7 mouse cellular contexts compared by ENCODE assay signal in the genomic region with DNA sequence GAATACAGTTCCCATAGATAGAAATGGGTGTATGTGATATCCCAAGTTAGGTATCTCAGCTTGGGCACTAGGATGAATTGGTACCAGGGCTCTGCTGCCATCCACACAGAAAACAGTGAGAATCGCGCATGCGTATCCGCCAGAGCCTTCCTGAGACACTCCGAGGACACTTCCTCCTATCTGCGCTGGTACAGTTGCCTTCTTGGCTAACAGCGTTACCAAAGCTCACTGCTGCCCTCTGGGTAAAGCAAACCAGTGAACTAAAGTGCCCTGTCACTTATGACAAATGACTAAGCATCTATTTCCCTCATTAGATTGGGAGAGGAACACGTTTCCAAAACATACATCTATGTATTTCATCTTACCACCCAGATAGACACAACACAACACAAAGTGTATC.
DNase-seq lines count a peak whose midpoint lies in the region; ATAC-seq and TF ChIP-seq lines count a peak whose summit lies in the region.

No protein-coding gene starts in this region.

- no peaks in the 10 kb centered on the region for H3K9me3 ChIP-seq in liver, embryonic 11.5 days (ENCODE audit: control insufficient read depth, low read length)

- 30% methylated on average over 8 of the region's 8 CpGs for WGBS in liver, embryonic 11.5 days

- no peak overlapping the region for H3K4me3 ChIP-seq in bone marrow macrophage, adult 2 months (ENCODE audit: insufficient read depth, low read length)
- no peak overlapping the region for H3K4me3 ChIP-seq in liver, embryonic 11.5 days (ENCODE audit: low read depth, low read length)

- TF ChIP-seq CTCF in bone marrow macrophage, adult 2 months (IDR thresholded peaks at IDR 0.05; ENCODE audit: low read depth, low read length), result peak; percentile 20; the same call in 1 of the 2 replicates

- no peak overlapping the region for H3K27ac ChIP-seq in bone marrow macrophage, adult 2 months (ENCODE audit: insufficient read depth, low read depth, low read length)
- no peak overlapping the region for H3K27ac ChIP-seq in liver, embryonic 11.5 days (ENCODE audit: low read depth, low read length)

- TF ChIP-seq POLR2A in bone marrow macrophage, adult 2 months (IDR thresholded peaks at IDR 0.05; ENCODE audit: borderline replicate concordance, low read depth, low read length), result no peak

- peaks cover 15% of the 10 kb centered on the region for H3K4me1 ChIP-seq in bone marrow macrophage, adult 2 months (ENCODE audit: control insufficient read depth, insufficient read depth, low read length)
- H3K4me1 ChIP-seq in liver, embryonic 11.5 days (replicated peaks; ENCODE audit: control insufficient read depth, insufficient read depth, low read length), result no peaks in the 10 kb centered on the region

- no peak overlapping the region for H3K4me2 ChIP-seq in liver, embryonic 11.5 days

- no peaks in the 10 kb centered on the region for H3K36me3 ChIP-seq in liver, embryonic 11.5 days (ENCODE audit: control insufficient read depth, insufficient read depth, low read length)

- ATAC-seq in liver, embryonic 11.5 days (replicated peaks; ENCODE audit: low FRiP score), result peak; percentile 75

- H3K27me3 ChIP-seq in liver, embryonic 11.5 days (replicated peaks; ENCODE audit: control insufficient read depth, insufficient read depth, low read length), result no peaks in the 10 kb centered on the region

- peak; percentile 24 to 37 for DNase-seq in urinary bladder, adult 18-20 months (ENCODE audit: low spot score in 2 of 2)
- no peak for DNase-seq in urinary bladder, adult 2 months (ENCODE audit: low spot score)
- peak; percentile 59 for DNase-seq in heart, postnatal 4 days
- peak; percentile 34 for DNase-seq in liver, embryonic 11.5 days (ENCODE audit: low spot score)
- peak; percentile 42 for DNase-seq in right cerebral cortex, postnatal 14 days
- no peak for DNase-seq in yolk sac, embryonic 10.5 days (ENCODE audit: low spot score)

- no peak overlapping the region for H3K9ac ChIP-seq in liver, embryonic 11.5 days (ENCODE audit: low read depth, low read length)

Comparison
In these comparisons a context has a peak if more than half of its experiments do, and no peak if none do; other contexts are left out.
1. DNase-seq: peak in urinary bladder, adult 18-20 months (2 of 2), heart, postnatal 4 days (single experiment), liver, embryonic 11.5 days (single experiment) and right cerebral cortex, postnatal 14 days (single experiment); none in urinary bladder, adult 2 months (single experiment) and yolk sac, embryonic 10.5 days (single experiment).